Mouse (Mus musculus): Measurements from ENCODE around the gene Cfap58. TPM values are rescaled to one million over a fixed set of nuclear protein-coding genes. Genes with fewer than 3 reads are reported as not detected.

Cfap58 gene
- polyA plus RNA-seq, 1 experiment, result not detected

GRCm38 (mm10) chr19:47907596-47907995 lies 29.9 kb upstream of the Cfap58 start:
- Histone ChIP-seq H3K4me3 (no peak overlapping the region), H3K36me3 (ENCODE audit: control insufficient read depth, insufficient read depth) (peaks cover 23% of the 10 kb centered on the region), H3K27me3 (ENCODE audit: control insufficient read depth, insufficient read depth, insufficient read length) (no peaks in the 10 kb centered on the region), H3K4me2 (ENCODE audit: low read depth) (no peak overlapping the region), H3K79me2 (ENCODE audit: control insufficient read depth, insufficient read depth) (peaks cover 79% of the 10 kb centered on the region), H3ac (ENCODE audit: control insufficient read depth, insufficient read length) (no peak overlapping the region)
- TF ChIP-seq POLR2AphosphoS2 (IDR thresholded peaks at IDR 0.05; ENCODE audit: insufficient read length, low read depth), result no peak
- no peak for TF ChIP-seq USF1 (IDR thresholded peaks at IDR 0.05; ENCODE audit: low read depth)
- TF ChIP-seq SRF (IDR thresholded peaks at IDR 0.05; ENCODE audit: control insufficient read depth, insufficient read length, low read depth), result no peak
- TF ChIP-seq E2F4 (IDR thresholded peaks at IDR 0.05; ENCODE audit: insufficient read depth), result no peak
- TF ChIP-seq TCF12 (IDR thresholded peaks at IDR 0.05; ENCODE audit: insufficient read depth, poor library complexity, severe bottlenecking), result no peak
- no peak for TF ChIP-seq TCF3 (IDR thresholded peaks at IDR 0.05; ENCODE audit: insufficient read length, low read depth)
- TF ChIP-seq MYOD1 (IDR thresholded peaks at IDR 0.05; ENCODE audit: control insufficient read depth in 1 of 3, insufficient read length in 2 of 3, low read depth in 2 of 3), result no peak
- no peak for TF ChIP-seq MYOG (IDR thresholded peaks at IDR 0.05; ENCODE audit: control insufficient read depth in 1 of 3, insufficient read depth in 1 of 3, insufficient read length in 2 of 3, low read depth in 2 of 3)
- TF ChIP-seq MAX (IDR thresholded peaks at IDR 0.05; ENCODE audit: low read depth), result no peak
- no peak for TF ChIP-seq POLR2A (IDR thresholded peaks at IDR 0.05; ENCODE audit: insufficient read length, low read depth)
- TF ChIP-seq REST (IDR thresholded peaks at IDR 0.05; ENCODE audit: insufficient read depth, insufficient read length), result no peak
- TF ChIP-seq CEBPB (IDR thresholded peaks at IDR 0.05; ENCODE audit: insufficient read depth, poor library complexity, severe bottlenecking), result no peak

DNA sequence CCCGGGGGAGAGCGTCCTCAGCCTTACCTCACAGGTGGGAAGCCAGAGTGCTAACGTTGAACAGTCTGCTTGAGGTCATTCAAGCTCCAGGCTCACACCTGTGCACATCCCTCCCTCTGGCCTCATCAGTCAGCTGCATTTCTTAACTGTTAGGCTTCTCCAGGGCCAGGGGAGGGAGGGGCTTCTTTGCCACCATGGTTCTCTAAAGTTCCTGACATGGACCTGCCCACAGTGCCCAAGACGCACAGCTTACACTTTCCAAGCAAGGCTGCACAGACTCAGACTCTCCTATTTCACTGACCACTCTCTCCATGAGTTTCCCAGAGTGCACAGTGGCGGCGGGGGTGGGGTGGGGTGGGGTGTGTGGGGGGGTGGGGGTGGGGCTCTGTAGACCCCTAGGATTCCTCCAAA lies 28.5 kb upstream of the Cfap58 start:
- H3K27me3 ChIP-seq (ENCODE audit: control insufficient read depth, insufficient read depth, insufficient read length), result no peaks in the 10 kb centered on the region
- no peak overlapping the region for H3K4me3 ChIP-seq
- no peak overlapping the region for H3ac ChIP-seq (ENCODE audit: control insufficient read depth, insufficient read length)
- H3K4me2 ChIP-seq (ENCODE audit: low read depth), result no peak overlapping the region
- H3K36me3 ChIP-seq (ENCODE audit: control insufficient read depth, insufficient read depth), result peaks cover 31% of the 10 kb centered on the region
- peaks cover 87% of the 10 kb centered on the region for H3K79me2 ChIP-seq (ENCODE audit: control insufficient read depth, insufficient read depth)
- TF ChIP-seq POLR2A (IDR thresholded peaks at IDR 0.05; ENCODE audit: insufficient read length, low read depth) (no peak), TCF12 (IDR thresholded peaks at IDR 0.05; ENCODE audit: insufficient read depth, poor library complexity, severe bottlenecking) (no peak), CEBPB (IDR thresholded peaks at IDR 0.05; ENCODE audit: insufficient read depth, poor library complexity, severe bottlenecking) (no peak), SRF (IDR thresholded peaks at IDR 0.05; ENCODE audit: control insufficient read depth, insufficient read length, low read depth) (no peak), USF1 (IDR thresholded peaks at IDR 0.05; ENCODE audit: low read depth) (no peak), E2F4 (IDR thresholded peaks at IDR 0.05; ENCODE audit: insufficient read depth) (no peak), REST (IDR thresholded peaks at IDR 0.05; ENCODE audit: insufficient read depth, insufficient read length) (no peak), POLR2AphosphoS2 (IDR thresholded peaks at IDR 0.05; ENCODE audit: insufficient read length, low read depth) (no peak), TCF3 (IDR thresholded peaks at IDR 0.05; ENCODE audit: insufficient read length, low read depth) (no peak), MYOD1 (IDR thresholded peaks at IDR 0.05; ENCODE audit: control insufficient read depth in 1 of 3, insufficient read length in 2 of 3, low read depth in 2 of 3) (no peak), MYOG (IDR thresholded peaks at IDR 0.05; ENCODE audit: control insufficient read depth in 1 of 3, insufficient read depth in 1 of 3, insufficient read length in 2 of 3, low read depth in 2 of 3) (no peak), MAX (IDR thresholded peaks at IDR 0.05; ENCODE audit: low read depth) (no peak)

GRCm38 (mm10) chr19:47909387-47910116 lies 27.9 kb upstream of the Cfap58 start:
- H3K36me3 ChIP-seq (ENCODE audit: control insufficient read depth, insufficient read depth), result peaks cover 31% of the 10 kb centered on the region
- TF ChIP-seq USF1 (IDR thresholded peaks at IDR 0.05; ENCODE audit: low read depth), result no peak
- no peak for TF ChIP-seq REST (IDR thresholded peaks at IDR 0.05; ENCODE audit: insufficient read depth, insufficient read length)
- TF ChIP-seq POLR2A (IDR thresholded peaks at IDR 0.05; ENCODE audit: insufficient read length, low read depth), result no peak
- H3K4me2 ChIP-seq (ENCODE audit: low read depth), result peak overlapping the region; percentile 55
- peaks cover 87% of the 10 kb centered on the region for H3K79me2 ChIP-seq (ENCODE audit: control insufficient read depth, insufficient read depth)
- no peak overlapping the region for H3K4me3 ChIP-seq
- no peak overlapping the region for H3ac ChIP-seq (ENCODE audit: control insufficient read depth, insufficient read length)
- no peaks in the 10 kb centered on the region for H3K27me3 ChIP-seq (ENCODE audit: control insufficient read depth, insufficient read depth, insufficient read length)

DNA sequence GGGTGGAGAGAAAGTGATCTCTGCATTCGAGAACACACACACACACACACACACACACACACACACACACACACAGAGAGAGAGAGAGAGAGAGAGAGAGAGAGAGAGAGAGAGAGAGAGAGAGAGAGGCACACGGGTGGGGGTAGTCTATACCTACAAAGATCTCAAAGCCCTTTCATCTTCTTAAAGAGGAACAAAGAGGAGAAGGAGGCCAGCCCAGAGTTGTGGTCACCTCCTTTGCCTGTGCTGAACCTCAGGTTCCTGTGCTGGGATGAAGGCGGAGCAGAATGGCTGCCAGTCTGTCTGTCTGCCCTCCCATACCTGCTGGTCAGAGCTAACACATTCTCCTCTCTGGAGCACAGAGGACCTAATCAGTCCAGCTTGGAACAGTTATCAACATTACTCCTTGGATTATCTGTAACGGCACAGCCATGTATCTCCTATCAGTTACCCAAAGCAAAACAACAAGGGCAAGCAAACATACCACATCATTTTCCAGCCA lies 27.3 kb upstream of the Cfap58 start:
- Histone ChIP-seq H3ac (ENCODE audit: control insufficient read depth, insufficient read length) (no peak overlapping the region), H3K79me2 (ENCODE audit: control insufficient read depth, insufficient read depth) (peaks cover 89% of the 10 kb centered on the region), H3K36me3 (ENCODE audit: control insufficient read depth, insufficient read depth) (peaks cover 31% of the 10 kb centered on the region), H3K4me3 (no peak overlapping the region), H3K27me3 (ENCODE audit: control insufficient read depth, insufficient read depth, insufficient read length) (no peaks in the 10 kb centered on the region), H3K4me2 (ENCODE audit: low read depth) (peak overlapping the region; percentile 55)
- TF ChIP-seq TCF3 (IDR thresholded peaks at IDR 0.05; ENCODE audit: insufficient read length, low read depth) (no peak), MYOG (IDR thresholded peaks at IDR 0.05; ENCODE audit: control insufficient read depth in 1 of 3, insufficient read depth in 1 of 3, insufficient read length in 2 of 3, low read depth in 2 of 3) (no peak), TCF12 (IDR thresholded peaks at IDR 0.05; ENCODE audit: insufficient read depth, poor library complexity, severe bottlenecking) (no peak), POLR2A (IDR thresholded peaks at IDR 0.05; ENCODE audit: insufficient read length, low read depth) (no peak)

DNA sequence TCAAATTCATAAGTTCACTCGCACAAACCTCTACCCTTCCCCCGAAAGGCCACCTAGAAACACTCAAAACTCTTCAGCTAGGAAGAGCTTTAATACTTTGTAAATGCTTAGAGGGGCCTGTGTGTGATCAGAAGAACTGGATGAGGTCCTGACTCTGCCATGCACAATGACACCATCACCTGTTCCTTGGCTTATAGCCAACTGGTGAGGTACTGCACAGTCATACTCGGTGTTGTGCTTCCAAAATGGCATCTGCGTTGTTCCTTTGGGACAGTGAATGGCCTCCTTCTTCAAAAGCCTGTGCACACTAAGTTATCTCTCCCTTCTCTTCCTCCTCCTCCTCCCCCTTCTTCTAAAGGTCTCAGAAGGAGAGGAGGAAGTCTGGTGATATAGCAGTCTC lies 26.7 kb upstream of the Cfap58 start:
- Histone ChIP-seq H3K36me3 (ENCODE audit: control insufficient read depth, insufficient read depth) (peaks cover 31% of the 10 kb centered on the region), H3K4me3 (no peak overlapping the region), H3K27me3 (ENCODE audit: control insufficient read depth, insufficient read depth, insufficient read length) (no peaks in the 10 kb centered on the region), H3ac (ENCODE audit: control insufficient read depth, insufficient read length) (no peak overlapping the region), H3K4me2 (ENCODE audit: low read depth) (peak overlapping the region; percentile 55), H3K79me2 (ENCODE audit: control insufficient read depth, insufficient read depth) (peaks cover 89% of the 10 kb centered on the region)
- TF ChIP-seq SRF (IDR thresholded peaks at IDR 0.05; ENCODE audit: control insufficient read depth, insufficient read length, low read depth) (no peak), MYOG (IDR thresholded peaks at IDR 0.05; ENCODE audit: control insufficient read depth in 1 of 3, insufficient read depth in 1 of 3, insufficient read length in 2 of 3, low read depth in 2 of 3) (no peak), MYOD1 (IDR thresholded peaks at IDR 0.05; ENCODE audit: control insufficient read depth in 1 of 3, insufficient read length in 2 of 3, low read depth in 2 of 3) (no peak), USF1 (IDR thresholded peaks at IDR 0.05; ENCODE audit: low read depth) (no peak), TCF3 (IDR thresholded peaks at IDR 0.05; ENCODE audit: insufficient read length, low read depth) (no peak), E2F4 (IDR thresholded peaks at IDR 0.05; ENCODE audit: insufficient read depth) (no peak), REST (IDR thresholded peaks at IDR 0.05; ENCODE audit: insufficient read depth, insufficient read length) (no peak), MAX (IDR thresholded peaks at IDR 0.05; ENCODE audit: low read depth) (no peak), POLR2AphosphoS2 (IDR thresholded peaks at IDR 0.05; ENCODE audit: insufficient read length, low read depth) (no peak), CEBPB (IDR thresholded peaks at IDR 0.05; ENCODE audit: insufficient read depth, poor library complexity, severe bottlenecking) (no peak), POLR2A (IDR thresholded peaks at IDR 0.05; ENCODE audit: insufficient read length, low read depth) (no peak), TCF12 (IDR thresholded peaks at IDR 0.05; ENCODE audit: insufficient read depth, poor library complexity, severe bottlenecking) (no peak)

Measured in myocyte (in vitro differentiated cells).